Mouse (Mus musculus): ENCODE measurements around the gene Lrrc2. TPM values are rescaled to one million over a fixed set of nuclear protein-coding genes. Genes with fewer than 3 reads are reported as not detected.

Gene Lrrc2
- polyA plus RNA-seq, 1 experiment: 1.1 TPM

DNA sequence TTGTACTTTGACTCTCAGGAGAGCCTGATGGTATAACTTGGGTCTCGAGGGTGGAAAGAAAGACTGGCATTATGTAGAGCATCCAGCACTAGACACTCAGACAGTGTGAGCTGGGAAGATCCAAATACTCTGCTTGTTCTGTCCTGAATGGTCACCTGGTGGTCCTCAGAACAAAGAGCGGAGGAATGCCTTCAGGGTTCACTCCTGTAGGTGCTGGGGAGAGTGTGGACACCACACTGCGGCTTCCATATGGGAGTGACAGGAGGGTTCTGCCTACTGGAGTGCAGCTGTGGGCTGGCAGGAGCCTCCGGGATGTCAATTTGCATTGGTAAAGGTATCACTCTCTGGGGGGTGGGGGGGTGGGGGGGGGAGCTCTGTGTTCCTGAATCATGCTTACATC is 31.0 kb downstream of the Lrrc2 start:
- DNase-seq: no peak
- H3K27ac ChIP-seq (ENCODE audit: control insufficient read depth, insufficient read depth, low read length): no peak overlapping the region

DNA sequence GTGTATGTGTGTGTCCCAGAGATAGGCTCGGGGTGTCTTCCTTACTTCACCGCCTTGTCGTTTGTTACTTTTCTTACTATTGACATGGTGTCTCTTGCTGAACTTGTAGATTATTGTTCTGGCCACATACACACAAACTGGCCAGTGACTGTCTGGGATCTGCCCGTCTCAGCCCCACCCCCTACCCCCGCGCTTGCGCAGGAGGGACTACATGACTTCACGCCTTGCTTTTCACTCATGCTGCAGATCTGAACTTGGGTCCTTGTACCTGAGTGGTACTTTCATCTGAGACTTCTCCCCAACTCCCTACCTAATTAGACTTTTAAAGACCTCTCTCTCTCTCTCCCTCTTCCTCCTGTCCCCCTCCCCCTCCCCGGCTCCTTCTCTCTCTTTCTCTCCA is 32.8 kb downstream of the Lrrc2 start:
- WGBS: 95% methylated on average over 9 of the region's 9 CpGs

More for the DNA sequence above, 31.0 kb downstream of the Lrrc2 start:
- Histone ChIP-seq H3K4me3 (ENCODE audit: control insufficient read depth, insufficient read depth, low read length) (no peak overlapping the region), H3K4me1 (replicated peaks; ENCODE audit: control insufficient read depth, insufficient read depth, low read length) (peaks cover 5% of the 10 kb centered on the region; the same call in 1 of the 2 replicates), H3K36me3 (ENCODE audit: control insufficient read depth, insufficient read depth, low read length) (no peaks in the 10 kb centered on the region), H3K27me3 (ENCODE audit: control insufficient read depth, insufficient read depth, low read length) (no peaks in the 10 kb centered on the region)
- WGBS: 71% methylated on average over 4 of the region's 4 CpGs
- no peak for TF ChIP-seq CTCF (IDR thresholded peaks at IDR 0.05; ENCODE audit: borderline replicate concordance, control insufficient read depth, extremely low read depth, insufficient read depth, low read length, poor library complexity)
- TF ChIP-seq POLR2A (IDR thresholded peaks at IDR 0.05; ENCODE audit: control insufficient read depth, extremely low read depth, insufficient read depth, low read length, poor library complexity): no peak

DNA sequence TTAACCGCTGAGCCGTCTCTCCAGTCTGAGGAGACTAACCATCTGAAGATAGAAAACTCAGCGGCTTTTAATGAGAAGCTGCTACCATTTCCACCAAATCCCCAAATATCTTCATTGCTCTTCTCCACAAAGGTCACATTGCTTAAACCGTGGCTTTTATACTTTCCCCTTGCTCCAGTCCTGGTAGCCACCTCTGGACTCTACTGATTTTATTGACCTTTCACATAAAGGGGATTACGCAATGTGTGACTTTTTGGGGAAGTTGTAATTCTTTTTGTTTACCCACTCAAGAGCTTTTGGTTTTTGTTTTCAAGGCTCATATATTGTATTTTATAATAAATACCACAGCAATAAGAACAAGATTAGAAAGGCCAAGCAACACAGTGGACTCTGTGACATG is 34.2 kb downstream of the Lrrc2 start:
- DNase-seq: no peak
- H3K36me3 ChIP-seq (ENCODE audit: control insufficient read depth, insufficient read depth, low read length): no peaks in the 10 kb centered on the region
- 98% methylated on average over 5 of the region's 5 CpGs for WGBS
- H3K27me3 ChIP-seq (ENCODE audit: control insufficient read depth, insufficient read depth, low read length): no peaks in the 10 kb centered on the region
- TF ChIP-seq CTCF (IDR thresholded peaks at IDR 0.05; ENCODE audit: borderline replicate concordance, control insufficient read depth, extremely low read depth, insufficient read depth, low read length, poor library complexity): no peak
- no peak for TF ChIP-seq POLR2A (IDR thresholded peaks at IDR 0.05; ENCODE audit: control insufficient read depth, extremely low read depth, insufficient read depth, low read length, poor library complexity)
- no peak overlapping the region for H3K27ac ChIP-seq (ENCODE audit: control insufficient read depth, insufficient read depth, low read length)
- H3K4me3 ChIP-seq (ENCODE audit: control insufficient read depth, insufficient read depth, low read length): no peak overlapping the region
- peaks cover 5% of the 10 kb centered on the region; the same call in 1 of the 2 replicates for H3K4me1 ChIP-seq (replicated peaks; ENCODE audit: control insufficient read depth, insufficient read depth, low read length)

More for the DNA sequence above, 32.8 kb downstream of the Lrrc2 start:
- Histone ChIP-seq H3K4me1 (replicated peaks; ENCODE audit: control insufficient read depth, insufficient read depth, low read length) (peaks cover 5% of the 10 kb centered on the region; the same call in 1 of the 2 replicates), H3K27me3 (ENCODE audit: control insufficient read depth, insufficient read depth, low read length) (no peaks in the 10 kb centered on the region), H3K36me3 (ENCODE audit: control insufficient read depth, insufficient read depth, low read length) (no peaks in the 10 kb centered on the region), H3K4me3 (ENCODE audit: control insufficient read depth, insufficient read depth, low read length) (no peak overlapping the region), H3K27ac (ENCODE audit: control insufficient read depth, insufficient read depth, low read length) (no peak overlapping the region)
- no peak for DNase-seq
- no peak for TF ChIP-seq CTCF (IDR thresholded peaks at IDR 0.05; ENCODE audit: borderline replicate concordance, control insufficient read depth, extremely low read depth, insufficient read depth, low read length, poor library complexity)
- no peak for TF ChIP-seq POLR2A (IDR thresholded peaks at IDR 0.05; ENCODE audit: control insufficient read depth, extremely low read depth, insufficient read depth, low read length, poor library complexity)

DNA sequence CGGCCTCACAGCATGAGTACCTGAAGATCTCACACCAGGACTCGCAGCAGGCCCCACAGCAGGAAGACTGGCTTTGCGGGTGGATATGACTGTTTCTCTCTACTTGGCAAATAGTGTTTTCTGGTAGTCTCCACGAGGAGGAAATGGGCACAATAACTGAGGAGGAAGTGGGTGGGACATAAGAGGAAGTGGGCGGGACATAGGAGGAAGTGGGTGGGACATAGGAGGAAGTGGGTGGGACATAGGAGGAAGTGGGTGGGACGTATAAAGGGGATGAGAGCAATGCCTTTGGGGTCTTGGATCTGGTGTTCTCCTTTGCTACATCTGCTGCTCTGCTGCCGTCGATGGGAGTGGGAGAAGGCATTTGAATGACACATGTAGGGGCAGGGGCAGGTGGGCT is 34.6 kb downstream of the Lrrc2 start:
- no peak for TF ChIP-seq CTCF (IDR thresholded peaks at IDR 0.05; ENCODE audit: borderline replicate concordance, control insufficient read depth, extremely low read depth, insufficient read depth, low read length, poor library complexity)
- no peak for TF ChIP-seq POLR2A (IDR thresholded peaks at IDR 0.05; ENCODE audit: control insufficient read depth, extremely low read depth, insufficient read depth, low read length, poor library complexity)
- WGBS: 91% methylated on average over 8 of the region's 8 CpGs
- Histone ChIP-seq H3K4me3 (ENCODE audit: control insufficient read depth, insufficient read depth, low read length) (no peak overlapping the region), H3K27me3 (ENCODE audit: control insufficient read depth, insufficient read depth, low read length) (no peaks in the 10 kb centered on the region), H3K27ac (ENCODE audit: control insufficient read depth, insufficient read depth, low read length) (no peak overlapping the region), H3K36me3 (ENCODE audit: control insufficient read depth, insufficient read depth, low read length) (no peaks in the 10 kb centered on the region), H3K4me1 (replicated peaks; ENCODE audit: control insufficient read depth, insufficient read depth, low read length) (peaks cover 5% of the 10 kb centered on the region; the same call in 1 of the 2 replicates)
- DNase-seq: no peak

DNA sequence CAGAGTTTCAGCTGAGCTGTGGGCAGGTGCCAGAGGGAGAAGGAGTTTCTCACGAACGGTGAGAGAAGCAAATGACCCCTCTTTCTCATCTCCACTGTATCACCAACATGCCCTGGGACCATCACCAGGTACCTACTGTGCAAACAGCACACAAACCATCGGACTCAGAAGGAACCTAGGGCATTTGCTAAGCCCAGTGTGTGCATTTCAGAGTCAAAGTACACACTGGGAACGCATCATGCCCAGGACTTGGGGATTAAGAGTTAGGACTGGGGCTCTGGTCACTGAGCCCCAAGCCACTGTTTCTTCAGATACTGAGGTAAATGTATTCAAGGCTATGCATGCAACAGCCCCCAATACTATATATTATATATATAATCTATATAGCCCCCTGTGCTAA is 36.0 kb downstream of the Lrrc2 start:
- Histone ChIP-seq H3K4me1 (replicated peaks; ENCODE audit: control insufficient read depth, insufficient read depth, low read length) (peaks cover 3% of the 10 kb centered on the region; the same call in 1 of the 2 replicates), H3K27ac (ENCODE audit: control insufficient read depth, insufficient read depth, low read length) (no peak overlapping the region), H3K4me3 (ENCODE audit: control insufficient read depth, insufficient read depth, low read length) (no peak overlapping the region), H3K36me3 (ENCODE audit: control insufficient read depth, insufficient read depth, low read length) (no peaks in the 10 kb centered on the region), H3K27me3 (ENCODE audit: control insufficient read depth, insufficient read depth, low read length) (no peaks in the 10 kb centered on the region)
- WGBS: 97% methylated on average over 4 of the region's 4 CpGs
- no peak for DNase-seq
- TF ChIP-seq POLR2A (IDR thresholded peaks at IDR 0.05; ENCODE audit: control insufficient read depth, extremely low read depth, insufficient read depth, low read length, poor library complexity) (no peak), CTCF (IDR thresholded peaks at IDR 0.05; ENCODE audit: borderline replicate concordance, control insufficient read depth, extremely low read depth, insufficient read depth, low read length, poor library complexity) (no peak)

DNA sequence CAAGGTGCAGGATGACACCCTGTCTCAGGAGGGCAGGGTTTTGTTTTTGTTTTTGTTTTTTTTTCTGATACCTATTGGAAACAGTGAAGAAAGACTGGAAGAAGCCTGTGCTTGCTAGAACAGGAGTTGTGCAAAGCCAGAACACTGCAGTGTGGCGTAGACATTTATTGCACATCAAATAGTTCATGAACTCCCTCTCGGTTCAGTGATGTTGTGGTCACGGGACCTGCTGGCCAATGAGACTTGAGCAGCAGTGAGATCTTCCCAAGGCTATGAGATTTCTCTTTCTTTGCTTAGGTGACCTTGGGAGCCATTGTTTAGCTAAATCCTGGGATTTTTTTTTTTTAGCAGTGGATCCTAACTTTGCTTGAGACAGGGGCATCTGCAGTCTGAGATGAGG is 36.7 kb downstream of the Lrrc2 start:
- no peaks in the 10 kb centered on the region for H3K4me1 ChIP-seq (replicated peaks; ENCODE audit: control insufficient read depth, insufficient read depth, low read length)
- H3K4me3 ChIP-seq (ENCODE audit: control insufficient read depth, insufficient read depth, low read length): no peak overlapping the region
- WGBS: 87% methylated on average over 3 of the region's 3 CpGs
- H3K27me3 ChIP-seq (ENCODE audit: control insufficient read depth, insufficient read depth, low read length): no peaks in the 10 kb centered on the region
- no peaks in the 10 kb centered on the region for H3K36me3 ChIP-seq (ENCODE audit: control insufficient read depth, insufficient read depth, low read length)
- DNase-seq: no peak
- no peak overlapping the region for H3K27ac ChIP-seq (ENCODE audit: control insufficient read depth, insufficient read depth, low read length)
- no peak for TF ChIP-seq POLR2A (IDR thresholded peaks at IDR 0.05; ENCODE audit: control insufficient read depth, extremely low read depth, insufficient read depth, low read length, poor library complexity)
- TF ChIP-seq CTCF (IDR thresholded peaks at IDR 0.05; ENCODE audit: borderline replicate concordance, control insufficient read depth, extremely low read depth, insufficient read depth, low read length, poor library complexity): no peak

DNA sequence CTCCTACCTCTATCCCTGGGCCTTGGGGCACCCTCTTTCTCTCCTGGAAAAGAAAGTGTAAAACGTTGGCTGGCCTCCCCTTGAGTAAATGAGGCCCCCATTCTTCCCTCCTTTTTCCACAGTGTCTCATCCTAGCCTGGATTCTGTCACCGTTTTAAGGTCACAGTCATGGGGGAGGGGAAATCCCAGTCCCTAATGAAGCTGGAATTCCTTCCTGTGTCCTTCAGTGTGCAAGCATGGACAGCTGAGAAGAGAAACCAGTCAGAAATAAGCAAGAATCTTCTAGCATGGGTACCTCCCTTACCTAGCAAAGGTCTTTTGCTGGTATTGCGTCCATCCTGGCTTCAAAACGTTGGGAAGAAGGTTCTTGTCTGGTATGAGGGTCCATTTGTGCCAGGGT is 37.8 kb downstream of the Lrrc2 start:
- WGBS: 83% methylated on average over 4 of the region's 4 CpGs
- no peak for TF ChIP-seq CTCF (IDR thresholded peaks at IDR 0.05; ENCODE audit: borderline replicate concordance, control insufficient read depth, extremely low read depth, insufficient read depth, low read length, poor library complexity)
- no peak for TF ChIP-seq POLR2A (IDR thresholded peaks at IDR 0.05; ENCODE audit: control insufficient read depth, extremely low read depth, insufficient read depth, low read length, poor library complexity)
- Histone ChIP-seq H3K4me3 (ENCODE audit: control insufficient read depth, insufficient read depth, low read length) (no peak overlapping the region), H3K27me3 (ENCODE audit: control insufficient read depth, insufficient read depth, low read length) (no peaks in the 10 kb centered on the region), H3K27ac (ENCODE audit: control insufficient read depth, insufficient read depth, low read length) (no peak overlapping the region), H3K4me1 (replicated peaks; ENCODE audit: control insufficient read depth, insufficient read depth, low read length) (no peaks in the 10 kb centered on the region), H3K36me3 (ENCODE audit: control insufficient read depth, insufficient read depth, low read length) (no peaks in the 10 kb centered on the region)
- no peak for DNase-seq
